Mouse (Mus musculus): Measurements from ENCODE around the gene Ugt1a6b.
A peak's percentile ranks its signal among the peaks of the same experiment; 100 is the strongest.

Ugt1a6b gene

DNA sequence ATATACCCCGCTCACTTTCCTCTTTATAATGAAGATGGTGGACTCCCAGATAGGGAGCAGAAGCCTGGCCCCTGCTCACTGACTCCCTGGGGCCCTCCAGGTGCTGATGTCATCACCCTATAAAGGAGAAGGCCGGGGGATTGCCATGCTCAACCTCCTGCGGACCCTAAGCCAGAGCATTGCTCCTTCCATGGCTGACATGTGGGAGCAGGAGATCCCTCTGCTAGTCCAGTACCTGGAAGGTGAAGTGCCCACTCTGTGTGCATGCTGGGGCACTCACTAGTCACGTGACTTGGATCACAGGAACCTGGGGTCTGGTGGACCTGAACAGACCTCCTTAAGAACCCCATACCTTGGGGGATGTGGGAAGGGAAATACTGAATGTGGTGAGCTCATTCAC lies 137.5 kb downstream of the Ugt1a6b start:
- DNase-seq (ENCODE audit: low read depth), result no peak

DNA sequence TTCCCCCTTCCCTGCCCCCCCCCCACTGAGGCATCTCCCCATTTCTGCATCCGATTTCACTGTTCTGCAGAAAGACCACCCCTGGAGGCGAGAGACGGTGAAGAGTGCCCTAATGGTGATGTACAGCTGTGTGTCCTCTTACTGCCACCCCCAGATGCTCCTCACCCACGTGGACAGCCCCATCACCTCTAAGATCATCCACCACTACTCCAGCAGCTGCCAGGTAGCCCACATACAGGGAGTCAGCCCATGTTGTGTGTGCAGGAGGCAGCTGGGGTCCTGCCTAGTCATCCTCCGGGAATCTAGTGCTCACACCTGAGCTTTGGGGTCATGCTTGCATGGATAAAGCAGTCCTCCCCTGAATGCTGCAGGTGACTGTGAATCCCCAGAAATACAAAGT lies 140.8 kb downstream of the Ugt1a6b start:
- no peak for DNase-seq (ENCODE audit: low read depth)

- no peak for DNase-seq (ENCODE audit: low read depth)
Measured at GRCm38 (mm10) chr1:88245881-88246280, 142.8 kb downstream of the Ugt1a6b start.

GRCm38 (mm10) chr1:88246386-88246785 lies 143.3 kb downstream of the Ugt1a6b start:
- no peak for DNase-seq (ENCODE audit: low read depth)

- no peak for DNase-seq (ENCODE audit: low read depth)
Measured at GRCm38 (mm10) chr1:88247660-88248059, 144.6 kb downstream of the Ugt1a6b start.

GRCm38 (mm10) chr1:88248658-88249057 lies 145.6 kb downstream of the Ugt1a6b start:
- DNase-seq (ENCODE audit: low read depth), result peak; percentile 52

- no peak for DNase-seq (ENCODE audit: low read depth)
Measured at GRCm38 (mm10) chr1:88249596-88249995, 146.5 kb downstream of the Ugt1a6b start.

- no peak for DNase-seq (ENCODE audit: low read depth)
Measured at GRCm38 (mm10) chr1:88250023-88250422, 147.0 kb downstream of the Ugt1a6b start.

- DNase-seq (ENCODE audit: low read depth), result no peak
Measured at GRCm38 (mm10) chr1:88253106-88253505, 150.1 kb downstream of the Ugt1a6b start.

DNA sequence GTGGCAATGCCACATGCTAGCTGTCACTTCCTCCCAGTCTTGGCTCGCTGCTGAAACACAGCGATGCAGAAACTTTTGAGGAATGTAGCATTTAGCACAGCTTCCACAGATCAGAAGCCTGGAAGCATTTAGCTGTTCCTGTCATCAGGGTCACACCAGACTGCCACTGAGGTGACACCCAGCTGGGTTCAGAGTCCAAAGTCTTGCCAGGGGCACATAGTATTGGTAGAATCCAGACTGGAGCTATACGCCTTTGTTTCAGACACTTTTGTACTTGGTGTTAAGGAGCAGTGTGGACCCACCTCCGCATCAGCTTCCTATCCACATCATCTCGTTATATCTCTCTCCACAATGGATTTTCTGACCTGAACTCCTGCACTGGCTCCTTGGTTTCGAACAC lies 150.5 kb downstream of the Ugt1a6b start:
- DNase-seq (ENCODE audit: low read depth), result no peak

DNA sequence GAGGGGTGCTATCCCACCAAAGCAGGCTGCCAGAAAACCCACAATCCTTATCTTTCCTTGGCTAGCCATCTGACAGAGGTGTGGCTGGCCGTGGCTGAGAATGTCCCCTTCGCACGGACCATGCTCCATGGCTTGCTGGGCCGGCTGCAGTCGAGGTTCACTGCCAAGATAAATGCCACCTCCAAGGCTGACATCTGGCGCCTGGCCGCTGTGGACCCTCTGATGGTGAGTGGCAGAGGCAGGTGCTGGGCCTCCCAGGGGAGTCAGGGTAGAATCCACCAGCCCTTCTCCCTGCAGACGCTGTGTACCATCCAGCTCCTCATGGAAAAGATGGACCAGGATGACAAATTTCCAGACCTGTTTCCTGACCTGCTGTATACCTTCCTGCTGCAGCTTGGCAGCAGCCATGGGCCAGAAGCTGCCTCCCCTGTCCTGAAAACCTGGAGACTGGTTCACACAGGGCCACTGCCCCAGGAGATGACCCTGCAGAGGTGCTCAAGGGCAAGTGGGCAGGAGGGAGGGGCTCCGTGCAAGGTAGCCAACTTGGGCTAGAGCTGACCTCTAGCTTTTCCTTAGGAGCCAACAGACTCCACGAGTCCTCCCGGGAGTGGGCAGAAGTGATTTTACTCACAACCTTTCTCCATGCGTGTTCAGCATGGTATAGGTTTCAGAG lies 151.9 kb downstream of the Ugt1a6b start:
- no peak for DNase-seq (ENCODE audit: low read depth)

GRCm38 (mm10) chr1:88255466-88255857 lies 152.4 kb downstream of the Ugt1a6b start:
- no peak for DNase-seq (ENCODE audit: low read depth)

- DNase-seq (ENCODE audit: low read depth), result no peak
Measured at GRCm38 (mm10) chr1:88255989-88256754, 153.1 kb downstream of the Ugt1a6b start.

GRCm38 (mm10) chr1:88256886-88257663 lies 154.0 kb downstream of the Ugt1a6b start:
- peak; percentile 67 for DNase-seq (ENCODE audit: low read depth)

DNA sequence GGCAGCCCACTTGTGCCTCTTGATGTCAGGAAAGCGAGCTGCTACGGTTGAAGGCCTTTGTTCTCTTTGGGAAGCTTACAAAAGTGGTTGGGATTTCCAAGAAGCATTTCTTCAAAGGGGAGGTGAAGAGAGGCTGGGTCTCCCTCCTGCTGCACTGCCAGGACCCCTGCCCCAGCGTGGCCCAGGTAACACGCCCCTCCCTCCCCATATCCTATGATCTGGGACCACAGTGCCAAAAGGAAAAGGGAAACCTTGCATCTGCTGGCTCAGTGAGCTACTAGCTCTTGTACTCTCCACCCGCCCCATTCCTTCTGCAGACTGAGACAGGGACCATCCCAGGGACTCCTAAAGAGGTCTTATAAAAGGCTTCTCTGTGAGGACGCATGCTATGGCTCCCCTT lies 154.6 kb downstream of the Ugt1a6b start:
- DNase-seq (ENCODE audit: low read depth), result no peak

- DNase-seq (ENCODE audit: low read depth), result no peak
Measured at GRCm38 (mm10) chr1:88258361-88258760, 155.3 kb downstream of the Ugt1a6b start.

- DNase-seq (ENCODE audit: low read depth), result peak; percentile 54
Measured at GRCm38 (mm10) chr1:88258881-88259642, 156.0 kb downstream of the Ugt1a6b start.

DNA sequence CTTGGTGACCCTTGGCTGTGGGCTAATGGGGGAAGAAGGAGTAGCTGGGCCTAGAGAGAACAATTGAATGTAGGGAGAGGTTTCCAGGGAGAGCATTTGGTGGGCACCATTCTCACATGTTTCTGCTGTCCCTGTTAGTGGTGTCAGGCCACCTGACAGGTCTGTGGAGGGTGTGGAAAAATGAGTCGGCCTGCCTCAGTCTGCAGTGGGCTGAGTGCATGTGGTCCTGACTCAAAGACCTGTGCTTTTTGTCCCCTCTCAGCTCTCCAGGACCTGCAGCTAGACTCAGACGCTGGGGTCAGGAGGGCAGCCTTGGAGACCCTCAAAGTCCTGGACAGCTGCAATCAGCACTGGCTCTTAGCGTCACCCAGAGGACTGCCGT lies 156.6 kb downstream of the Ugt1a6b start:
- no peak for DNase-seq (ENCODE audit: low read depth)

DNA sequence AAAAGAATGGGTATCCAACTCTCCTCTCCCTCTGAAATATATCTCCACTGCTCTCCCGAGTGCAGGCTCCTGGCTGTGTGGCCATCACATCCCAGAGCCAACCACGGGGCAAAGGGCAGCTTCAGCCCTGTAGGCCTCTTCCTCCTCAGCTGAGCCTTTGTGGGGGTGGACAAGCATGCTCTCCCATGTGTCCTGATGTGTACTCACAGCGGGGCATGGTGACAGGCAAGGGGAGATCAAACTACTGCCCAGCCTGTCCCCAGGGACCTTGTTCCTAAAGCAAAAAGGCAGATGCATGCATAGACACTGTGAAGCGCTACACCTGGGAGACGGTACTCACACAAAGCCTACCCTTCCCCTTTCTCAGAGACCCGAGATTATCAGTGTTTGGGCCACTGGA lies 157.1 kb downstream of the Ugt1a6b start:
- no peak for DNase-seq (ENCODE audit: low read depth)

DNA sequence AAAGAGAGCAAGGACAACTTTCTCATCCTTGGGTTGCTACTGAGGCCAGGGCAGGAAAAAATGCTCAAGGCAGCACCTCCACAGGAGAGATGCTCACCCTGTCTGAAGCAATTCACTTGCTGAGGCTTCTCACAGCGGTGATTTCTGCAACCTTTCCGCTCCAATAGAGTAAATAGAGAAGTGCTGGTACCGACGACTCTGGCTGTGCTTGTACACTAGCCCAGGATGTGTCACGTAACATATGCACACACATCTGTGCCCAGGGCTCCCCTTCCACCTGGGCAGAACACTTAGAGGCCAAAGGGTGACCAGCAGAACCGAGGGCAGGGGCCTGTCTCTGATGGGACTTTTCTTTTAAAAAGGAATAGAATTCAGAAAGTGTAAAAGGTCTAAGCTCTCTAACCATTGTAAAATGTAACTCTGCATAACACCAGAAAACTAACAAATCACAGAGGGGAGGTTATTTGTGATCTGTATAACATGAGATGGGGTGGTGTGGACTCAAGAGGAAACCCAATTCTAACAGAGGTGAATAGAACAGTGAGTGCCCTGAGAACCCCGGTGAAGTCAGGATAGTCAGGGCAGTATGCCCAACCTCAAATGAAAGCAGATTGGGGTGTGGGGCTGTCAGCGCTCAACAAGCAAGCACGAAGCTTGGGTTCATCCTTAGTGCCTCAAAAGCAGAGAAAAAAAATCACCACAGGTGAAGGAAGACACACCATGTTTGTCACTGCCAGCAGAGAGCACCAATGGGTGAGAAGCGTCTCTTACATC lies 157.7 kb downstream of the Ugt1a6b start:
- DNase-seq (ENCODE audit: low read depth), result peak; percentile 60

GRCm38 (mm10) chr1:88261706-88262105 lies 158.7 kb downstream of the Ugt1a6b start:
- no peak for DNase-seq (ENCODE audit: low read depth)
